Mouse (Mus musculus) kidney, adult 11 months (tissue): ENCODE data around the gene Trim14.
"Not testable (repeated sequence)": the region's sequence is repeated elsewhere in the genome, so short reads cannot be mapped to it uniquely, and the experiment has no call there.

ENCODE experiments used
- DNase-seq: peaks from one replicate; pipeline ENCODE4 v3.0.0; 2022

Gene Trim14

DNA sequence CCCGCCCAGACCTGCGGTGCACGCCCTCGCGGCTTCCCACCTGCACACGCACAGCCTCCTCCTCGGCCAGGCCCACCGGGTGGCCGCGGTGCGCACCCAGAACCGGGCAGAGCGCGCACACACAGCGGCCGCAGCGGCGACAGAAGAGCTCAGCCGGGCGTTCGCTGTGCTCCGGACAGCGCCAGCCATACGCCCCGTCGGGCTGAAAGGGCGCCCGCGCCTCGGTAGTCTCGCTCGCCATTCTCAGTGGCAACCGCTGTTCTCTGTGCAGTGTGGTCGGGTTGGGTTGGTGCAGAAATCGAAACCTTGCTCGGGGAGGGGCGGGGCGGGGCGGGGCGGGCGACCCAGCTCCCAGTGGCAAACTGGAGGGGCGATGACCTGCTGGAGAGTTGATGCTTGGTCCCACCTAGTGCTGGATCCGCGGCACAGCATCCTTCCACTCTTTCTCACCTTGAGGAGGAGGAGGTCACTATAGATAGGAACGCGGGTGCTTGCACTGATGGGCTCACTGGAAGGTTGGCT, at the start of gene Trim14:
Gene Trim14 (minus strand): TSS at position 302 of the 522 bp plus-strand sequence.
- no peak for DNase-seq

GRCm38 (mm10) chr4:46585041-46585810, 49.3 kb upstream of the Trim14 start:
- no peak for DNase-seq

DNA sequence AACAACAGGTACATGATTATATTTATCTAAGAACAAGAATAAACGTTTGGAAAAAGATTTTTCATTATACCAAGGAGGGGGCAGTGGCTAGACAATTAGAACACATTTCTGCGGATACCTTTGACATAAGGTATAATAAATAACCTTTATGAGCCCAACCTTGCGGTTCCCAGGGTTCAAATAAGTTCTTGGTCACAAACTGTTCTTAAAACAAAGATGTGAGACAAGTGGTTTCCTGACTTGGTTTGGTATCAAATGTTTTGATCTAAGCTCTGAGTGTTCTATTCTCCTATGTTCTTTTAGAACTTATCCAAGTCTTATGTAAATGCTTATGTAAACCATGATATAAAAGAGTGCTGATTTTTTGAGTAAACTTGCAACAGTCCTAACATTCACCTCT, 48.6 kb upstream of the Trim14 start:
- DNase-seq = not testable (repeated sequence)

DNA sequence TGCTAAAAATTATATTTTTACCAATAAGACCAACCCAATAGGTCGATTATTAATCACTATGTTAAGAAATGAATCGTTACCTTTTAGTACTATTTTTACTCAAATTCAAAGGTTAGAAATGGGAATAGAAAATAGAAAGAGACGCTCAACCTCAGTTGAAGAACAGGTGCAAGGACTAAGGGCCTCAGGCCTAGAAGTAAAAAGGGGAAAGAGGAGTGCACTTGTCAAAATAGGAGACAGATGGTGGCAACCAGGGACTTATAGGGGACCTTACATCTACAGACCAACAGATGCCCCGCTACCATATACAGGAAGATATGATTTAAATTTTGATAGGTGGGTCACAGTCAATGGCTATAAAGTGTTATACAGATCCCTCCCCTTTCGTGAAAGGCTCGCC, 48.1 kb upstream of the Trim14 start:
- not testable (repeated sequence) for DNase-seq

DNA sequence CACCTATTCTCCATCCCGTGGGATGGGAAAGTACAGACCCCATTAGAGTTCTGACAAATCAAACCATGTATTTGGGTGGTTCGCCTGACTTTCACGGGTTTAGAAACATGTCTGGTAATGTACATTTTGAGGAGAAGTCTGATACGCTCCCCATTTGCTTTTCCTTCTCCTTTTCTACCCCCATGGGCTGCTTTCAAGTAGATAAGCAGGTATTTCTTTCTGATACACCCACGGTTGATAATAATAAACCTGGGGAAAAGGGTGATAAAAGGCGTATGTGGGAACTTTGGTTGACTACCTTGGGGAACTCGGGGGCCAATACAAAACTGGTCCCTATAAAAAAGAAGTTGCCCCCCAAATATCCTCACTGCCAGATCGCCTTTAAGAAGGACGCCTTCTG, 46.1 kb upstream of the Trim14 start:
- not testable (repeated sequence) for DNase-seq

- not testable (repeated sequence) for DNase-seq
Measured at GRCm38 (mm10) chr4:46581577-46581976, 45.6 kb upstream of the Trim14 start.

- DNase-seq = not testable (repeated sequence)
Measured at GRCm38 (mm10) chr4:46580799-46581243, 44.9 kb upstream of the Trim14 start.

- DNase-seq = not testable (repeated sequence)
Measured at GRCm38 (mm10) chr4:46578796-46579346, 42.9 kb upstream of the Trim14 start.

- no peak for DNase-seq
Measured at GRCm38 (mm10) chr4:46578228-46578627, 42.3 kb upstream of the Trim14 start.

DNA sequence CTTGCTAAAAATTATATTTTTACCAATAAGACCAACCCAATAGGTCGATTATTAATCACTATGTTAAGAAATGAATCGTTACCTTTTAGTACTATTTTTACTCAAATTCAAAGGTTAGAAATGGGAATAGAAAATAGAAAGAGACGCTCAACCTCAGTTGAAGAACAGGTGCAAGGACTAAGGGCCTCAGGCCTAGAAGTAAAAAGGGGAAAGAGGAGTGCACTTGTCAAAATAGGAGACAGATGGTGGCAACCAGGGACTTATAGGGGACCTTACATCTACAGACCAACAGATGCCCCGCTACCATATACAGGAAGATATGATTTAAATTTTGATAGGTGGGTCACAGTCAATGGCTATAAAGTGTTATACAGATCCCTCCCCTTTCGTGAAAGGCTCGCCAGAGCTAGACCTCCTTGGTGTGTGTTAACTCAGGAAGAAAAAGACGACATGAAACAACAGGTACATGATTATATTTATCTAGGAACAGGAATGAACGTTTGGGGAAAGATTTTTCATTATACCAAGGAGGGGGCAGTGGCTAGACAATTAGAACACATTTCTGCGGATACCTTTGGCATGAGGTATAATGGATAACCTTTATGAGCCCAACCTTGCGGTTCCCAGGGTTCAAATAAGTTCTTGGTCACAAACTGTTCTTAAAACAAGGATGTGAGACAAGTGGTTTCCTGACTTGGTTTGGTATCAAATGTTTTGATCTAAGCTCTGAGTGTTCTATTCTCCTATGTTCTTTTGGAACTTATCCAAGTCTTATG, 39.8 kb upstream of the Trim14 start:
- DNase-seq = not testable (repeated sequence)

DNA sequence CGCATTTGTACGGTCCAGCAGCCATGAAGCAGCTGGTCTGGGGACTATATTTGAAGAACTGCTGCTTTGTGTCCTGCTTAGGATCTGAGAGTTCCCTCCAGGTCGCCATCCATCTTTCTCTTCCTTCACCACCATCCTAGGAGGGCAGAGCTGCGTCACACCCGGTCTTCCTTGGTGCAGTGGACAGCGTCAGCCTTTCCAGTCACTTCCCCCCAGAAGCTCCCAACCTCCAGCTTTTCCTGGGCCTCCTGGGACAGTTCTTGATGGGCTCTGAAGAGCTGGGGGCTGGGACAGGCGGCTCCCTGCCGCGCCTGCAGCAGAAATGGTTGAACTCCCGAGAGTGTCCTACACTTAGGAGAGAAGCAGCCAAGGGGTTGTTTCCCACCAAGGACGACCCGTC, 38.9 kb upstream of the Trim14 start:
- no peak for DNase-seq

- no peak for DNase-seq
Measured at GRCm38 (mm10) chr4:46574024-46574753, 38.2 kb upstream of the Trim14 start.

- DNase-seq = no peak
Measured at GRCm38 (mm10) chr4:46572616-46573015, 36.7 kb upstream of the Trim14 start.

GRCm38 (mm10) chr4:46571744-46572143, 35.8 kb upstream of the Trim14 start:
- no peak for DNase-seq

- DNase-seq = no peak
Measured at GRCm38 (mm10) chr4:46569671-46570070, 33.7 kb upstream of the Trim14 start.

DNA sequence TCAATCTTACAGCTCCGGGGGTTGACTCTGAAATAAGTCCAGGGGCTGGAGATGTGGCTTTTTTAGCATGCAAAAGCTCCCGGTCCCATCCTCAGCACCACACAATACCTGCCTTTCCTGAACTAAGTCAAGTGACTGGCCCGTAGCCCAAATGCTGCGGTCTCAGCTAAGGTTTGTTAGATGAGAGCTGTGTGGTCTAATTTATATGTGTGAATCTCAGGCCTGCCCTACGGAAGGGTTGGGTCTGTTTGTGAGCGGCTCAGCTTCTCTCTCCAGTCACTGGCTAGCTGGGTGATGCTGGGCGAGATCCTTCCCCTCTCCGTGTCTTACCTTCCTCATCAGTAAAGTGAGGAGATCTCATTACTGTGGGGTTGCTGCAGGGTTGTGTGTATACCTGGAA, 32.2 kb upstream of the Trim14 start:
- no peak for DNase-seq

- DNase-seq = no peak
Measured at GRCm38 (mm10) chr4:46566931-46567671, 31.2 kb upstream of the Trim14 start.

GRCm38 (mm10) chr4:46565393-46565955, 29.5 kb upstream of the Trim14 start:
- no peak for DNase-seq

- DNase-seq = no peak
Measured at GRCm38 (mm10) chr4:46564247-46564646, 28.3 kb upstream of the Trim14 start.

DNA sequence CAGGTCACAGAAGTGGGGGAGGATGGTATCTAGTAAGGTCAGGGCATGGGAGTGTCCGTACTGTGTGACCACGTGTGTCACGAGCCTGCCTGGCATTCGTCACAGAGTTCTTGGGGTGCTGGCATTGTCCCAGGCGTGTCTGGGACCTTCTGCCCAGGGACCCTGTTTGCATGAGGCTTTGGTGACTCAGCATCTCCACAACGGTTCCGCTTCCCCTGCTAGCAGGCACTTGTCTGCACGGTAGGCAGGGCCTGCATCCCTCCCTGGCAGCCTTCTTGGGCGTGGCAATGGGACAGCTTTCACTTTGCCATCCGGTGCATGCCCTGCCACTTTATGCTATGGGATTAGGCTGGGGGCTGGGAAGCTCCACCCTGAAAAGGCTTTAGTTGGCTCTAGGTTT, 27.9 kb upstream of the Trim14 start:
- no peak for DNase-seq

- DNase-seq = no peak
Measured at GRCm38 (mm10) chr4:46562841-46563240, 26.9 kb upstream of the Trim14 start.

- DNase-seq = no peak
Measured at GRCm38 (mm10) chr4:46562037-46562436, 26.1 kb upstream of the Trim14 start.
